Mouse (Mus musculus) cerebellum, adult 2 months (tissue): Measurements from ENCODE around the gene Hebp1. TPM values are rescaled to one million over a fixed set of nuclear protein-coding genes. Genes with fewer than 3 reads are reported as not detected.

Experiments used
- DNase-seq, 2 experiments: peaks; one replicate each; pipeline ENCODE4 v3.0.0; 2021
- H3K27ac ChIP-seq: fragments of 200-500 bp; 2 replicates; pipeline ENCODE4 v1.5.1; 2012; ENCODE audit warnings: low read length, control low read depth, inconsistent platforms; ENCODE audit not compliant: insufficient read depth
- H3K27me3 ChIP-seq: fragments of 200-500 bp; 2 replicates; pipeline ENCODE4 v1.6.1; 2012; ENCODE audit warnings: inconsistent platforms, mild to moderate bottlenecking, low read length, moderate library complexity; ENCODE audit not compliant: control insufficient read depth, insufficient read depth
- H3K4me1 ChIP-seq: fragments of 200-500 bp; 2 replicates; pipeline ENCODE4 v1.6.1; 2011; ENCODE audit warnings: low read length; ENCODE audit not compliant: control insufficient read depth, insufficient read depth
- H3K4me3 ChIP-seq: fragments of 200-500 bp; replicated peaks from 2 replicates; pipeline ENCODE3; 2011; ENCODE audit warnings: mild to moderate bottlenecking, low read depth, low read length, control low read depth; ENCODE audit not compliant: insufficient read depth
- CTCF ChIP-seq: fragments of 200-500 bp; IDR thresholded peaks from 2 replicates; pipeline ENCODE4 v1.5.1; 2011; ENCODE audit warnings: low read depth, mild to moderate bottlenecking, control low read depth, low read length, moderate library complexity, borderline replicate concordance; ENCODE audit not compliant: insufficient read depth
- POLR2A ChIP-seq: fragments of 200-500 bp; IDR thresholded peaks from 2 replicates; pipeline ENCODE4 v1.6.1; 2011; ENCODE audit warnings: low read length, control low read depth, borderline replicate concordance; ENCODE audit not compliant: insufficient read depth
- WGBS: fragments of 180-500 bp; shearing (Covaris S2); methylation state at CpG from one replicate; pipeline ENCODE4 v1.1.7; 2018; 5-methylcytosine and 5-hydroxymethylcytosine counted together
- polyA plus RNA-seq: library from polyadenylated mRNA; depleted of rRNA; stranded (reverse); fragments of >200 nt; gene quantifications from 2 replicates; pipeline ENCODE4 v1.2.3, GENCODE M21; 2012

The Hebp1 gene
- polyA plus RNA-seq, 1 experiment = 22.9 TPM

DNA sequence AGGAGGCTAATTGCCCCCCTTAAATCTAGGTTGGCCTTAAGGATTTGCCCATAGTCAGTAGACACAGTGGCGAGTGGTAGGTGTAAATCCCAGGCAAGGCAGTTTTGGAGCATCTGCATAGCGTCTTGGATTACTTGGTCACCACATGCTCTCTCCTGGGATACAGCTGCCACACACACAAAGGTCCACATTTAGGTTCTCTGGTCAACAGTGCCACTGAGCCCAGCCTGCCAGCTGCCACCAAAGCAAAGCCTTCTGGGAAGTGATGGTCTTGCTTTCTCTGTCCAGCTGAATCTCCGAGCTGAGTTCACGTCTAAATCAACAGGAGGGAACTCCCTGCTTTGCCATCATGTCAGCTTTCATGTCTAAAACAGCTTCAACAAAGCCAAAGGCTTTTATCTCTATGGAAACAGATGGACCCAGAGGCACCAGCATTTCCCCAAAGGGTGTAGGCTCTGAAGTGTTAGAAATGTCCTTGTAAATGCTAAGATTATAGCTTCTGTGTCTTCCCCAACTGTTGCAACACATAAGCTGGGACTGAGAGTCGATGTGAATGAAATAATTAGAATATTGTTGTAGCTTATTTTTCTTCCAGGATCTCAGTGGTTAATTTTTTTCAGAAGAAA is 73.0 kb downstream of the Hebp1 start:
- no peak for DNase-seq
- Histone ChIP-seq H3K4me1 (no peaks in the 10 kb centered on the region), H3K4me3 (no peak overlapping the region), H3K27me3 (no peaks in the 10 kb centered on the region), H3K27ac (no peak overlapping the region)
- 13% methylated on average over 5 of the region's 5 CpGs for WGBS
- no peak for TF ChIP-seq POLR2A
- TF ChIP-seq CTCF = no peak

DNA sequence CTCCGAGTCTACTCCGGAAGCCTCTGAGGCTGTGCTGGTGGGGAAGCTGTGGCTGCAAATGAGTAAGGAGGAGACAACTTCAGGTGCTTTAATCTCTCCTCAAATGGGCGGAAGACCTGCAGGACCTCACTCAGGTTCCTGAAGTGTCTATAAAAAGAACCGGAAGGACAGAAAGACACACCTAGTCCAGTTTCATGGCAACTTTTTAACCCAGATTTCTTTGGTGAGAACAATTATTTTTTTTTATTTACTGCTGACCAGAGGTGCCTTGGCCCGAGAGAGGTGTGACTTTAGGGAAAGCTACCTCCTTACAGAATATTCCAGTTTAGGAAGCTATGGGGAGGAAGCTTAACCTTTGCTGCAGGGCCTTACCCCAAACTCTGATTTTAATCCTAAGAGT is 79.6 kb downstream of the Hebp1 start, which contains the start of gene Gprc5d:
Gene Gprc5d, minus strand, starts transcription at position 101 of the 400 bp plus-strand sequence.
- no peak for TF ChIP-seq POLR2A
- no peak for TF ChIP-seq CTCF
- WGBS = 97% methylated on average over 5 of the region's 5 CpGs
- H3K4me3 ChIP-seq = no peak within 1 kb of the TSS
- H3K27ac ChIP-seq = no peak within 1 kb of the TSS
- H3K27me3 ChIP-seq = no peaks in the 10 kb centered on the region
- DNase-seq = no peak
- no peaks in the 10 kb centered on the region for H3K4me1 ChIP-seq

DNA sequence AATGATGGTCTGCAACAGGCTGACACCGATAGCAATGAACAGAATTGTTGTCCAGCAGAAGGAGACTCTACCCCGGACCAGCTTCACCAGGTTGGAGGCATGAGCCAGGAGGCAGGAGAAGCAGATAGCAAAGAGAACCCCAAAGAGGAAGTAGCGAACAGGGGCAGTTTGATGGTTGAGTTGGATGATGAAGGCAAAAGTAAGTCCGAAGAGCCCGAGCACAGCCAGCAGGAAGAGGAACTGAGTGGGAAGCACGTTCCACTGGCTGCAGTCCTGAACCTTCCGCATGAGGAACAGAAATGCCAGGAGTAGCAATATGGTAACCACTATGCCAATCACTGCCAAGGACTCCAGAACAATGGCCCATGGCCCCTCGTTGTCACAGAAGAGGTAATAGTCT is 81.3 kb downstream of the Hebp1 start:
- Histone ChIP-seq H3K4me3 (no peak overlapping the region), H3K27ac (no peak overlapping the region), H3K4me1 (no peaks in the 10 kb centered on the region), H3K27me3 (no peaks in the 10 kb centered on the region)
- 93% methylated on average over 8 of the region's 8 CpGs for WGBS
- no peak for DNase-seq
- TF ChIP-seq POLR2A = no peak
- TF ChIP-seq CTCF = no peak

DNA sequence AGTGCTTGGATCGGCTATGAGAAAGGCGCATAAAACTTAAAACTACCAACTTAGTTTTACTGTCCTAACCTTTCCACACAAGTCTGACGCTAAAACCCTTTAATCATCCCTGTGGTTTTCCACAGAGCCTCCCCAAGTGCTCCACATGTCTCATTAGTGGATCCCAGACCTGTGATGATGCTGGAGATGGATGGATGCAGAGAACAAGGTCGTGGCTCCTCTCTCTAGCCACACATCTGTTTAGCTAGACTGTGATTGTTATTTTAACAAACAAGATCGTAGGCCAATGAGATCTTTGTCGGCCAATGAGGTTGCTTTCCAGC is 84.7 kb downstream of the Hebp1 start:
- TF ChIP-seq CTCF (no peak), POLR2A (no peak)
- H3K4me3 ChIP-seq = no peak overlapping the region
- no peaks in the 10 kb centered on the region for H3K4me1 ChIP-seq
- DNase-seq = no peak
- no peaks in the 10 kb centered on the region for H3K27me3 ChIP-seq
- 14% methylated on average over 6 of the region's 6 CpGs for WGBS
- no peak overlapping the region for H3K27ac ChIP-seq

DNA sequence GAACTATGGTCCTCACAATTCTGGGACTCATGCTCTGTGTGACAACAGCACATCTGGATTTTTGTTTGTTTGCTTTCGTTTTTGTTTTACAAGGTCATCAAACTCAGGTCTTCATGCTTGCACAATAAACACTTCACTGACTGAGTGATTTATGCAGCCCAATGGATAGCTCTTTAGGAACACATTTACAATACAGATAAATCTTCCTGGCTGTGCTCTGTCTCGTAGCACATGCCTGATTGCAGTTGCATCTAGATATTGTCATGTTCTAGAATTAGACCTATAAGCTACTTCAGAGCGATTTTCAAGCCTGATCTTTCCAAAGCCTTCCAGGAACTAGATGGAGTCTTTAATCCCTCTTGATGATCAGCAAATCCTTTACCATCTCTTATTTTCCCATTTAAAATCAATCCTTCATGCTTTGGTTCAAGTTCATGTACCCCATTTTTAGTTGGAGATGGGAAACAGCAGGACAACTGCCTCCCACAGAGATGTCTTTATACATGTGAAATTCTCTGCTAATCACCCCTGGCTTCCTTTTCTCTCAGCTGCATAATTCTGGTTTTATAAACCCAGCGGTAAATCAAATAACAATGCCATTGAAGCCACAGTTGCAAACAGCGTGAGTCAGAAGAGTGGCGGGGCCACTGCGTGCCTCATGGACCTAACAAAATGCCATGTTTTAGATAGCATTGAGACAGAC is 85.3 kb downstream of the Hebp1 start:
- no peaks in the 10 kb centered on the region for H3K27me3 ChIP-seq
- DNase-seq = no peak
- H3K4me1 ChIP-seq = no peaks in the 10 kb centered on the region
- 24% methylated on average over 7 of the region's 7 CpGs for WGBS
- no peak overlapping the region for H3K4me3 ChIP-seq
- no peak overlapping the region for H3K27ac ChIP-seq
- TF ChIP-seq CTCF (no peak), POLR2A (no peak)

DNA sequence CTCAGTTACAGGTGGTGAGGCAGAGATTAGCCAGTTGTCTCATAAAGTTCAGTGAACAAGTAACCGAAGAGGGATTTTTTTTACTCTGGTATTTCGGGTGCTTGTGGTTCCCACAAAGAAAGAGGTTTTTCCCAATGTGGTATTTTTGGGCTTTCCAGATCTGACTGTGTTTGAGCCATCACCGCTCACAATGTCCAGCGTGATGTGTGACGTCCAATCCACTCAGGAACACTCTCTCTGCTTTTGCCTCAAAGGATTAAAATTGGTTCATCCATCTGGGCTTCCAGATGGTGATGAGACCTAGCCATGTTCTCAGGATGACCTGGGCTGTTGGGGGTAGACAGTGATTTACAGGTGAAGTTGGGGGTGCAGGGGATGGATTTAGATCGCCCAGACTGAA is 90.8 kb downstream of the Hebp1 start:
- WGBS = 78% methylated on average over 6 of the region's 6 CpGs
- no peak overlapping the region for H3K4me3 ChIP-seq
- TF ChIP-seq CTCF (no peak), POLR2A (no peak)
- H3K4me1 ChIP-seq = no peaks in the 10 kb centered on the region
- H3K27me3 ChIP-seq = no peaks in the 10 kb centered on the region
- no peak overlapping the region for H3K27ac ChIP-seq
- DNase-seq = no peak

DNA sequence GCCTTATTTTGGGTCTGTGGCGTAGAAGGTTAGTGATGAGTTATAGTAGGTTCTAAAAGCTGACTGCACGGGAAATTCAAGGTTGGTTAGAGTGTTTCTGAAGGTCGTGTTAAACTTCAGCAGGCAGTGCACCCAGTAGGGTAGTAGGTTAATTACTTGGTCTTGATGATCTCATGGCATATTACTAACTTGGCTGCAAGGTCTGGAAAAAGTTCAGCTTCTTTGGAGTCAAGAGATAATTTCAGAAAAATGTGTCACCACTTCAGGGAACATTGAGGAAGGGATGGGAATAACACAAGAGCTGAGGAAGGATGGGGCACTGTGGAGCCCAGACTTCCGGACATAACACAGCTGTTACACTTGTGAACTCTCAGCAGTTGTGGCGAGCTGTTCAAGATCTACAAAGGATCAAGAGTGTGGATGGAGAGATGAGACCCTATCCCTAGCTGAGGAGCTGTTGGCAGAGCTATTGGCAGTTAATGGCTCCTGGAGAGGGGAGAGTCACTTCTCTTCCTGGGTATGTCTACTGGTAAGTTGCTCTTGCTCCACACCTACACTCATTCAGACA is 95.0 kb downstream of the Hebp1 start:
- Histone ChIP-seq H3K4me1 (no peaks in the 10 kb centered on the region), H3K27ac (no peak overlapping the region), H3K27me3 (no peaks in the 10 kb centered on the region), H3K4me3 (no peak overlapping the region)
- no peak for DNase-seq
- no peak for TF ChIP-seq POLR2A
- TF ChIP-seq CTCF = no peak
- WGBS = 85% methylated on average over 5 of the region's 5 CpGs
